Mouse (Mus musculus) megakaryocyte progenitor cell, adult 5-6 weeks (primary cell): Measurements from ENCODE around the gene Ddx50. TPM values are rescaled to one million over a fixed set of nuclear protein-coding genes. Genes with fewer than 3 reads are reported as not detected.
"Not testable (repeated sequence)": the region's sequence is repeated elsewhere in the genome, so short reads cannot be mapped to it uniquely, and the experiment has no call there.

ENCODE experiments used
- ATAC-seq: replicated peaks from 2 replicates; pipeline ENCODE4 v1.8.0; 2016; ENCODE audit warnings: mild to moderate bottlenecking, moderate TSS enrichment, inconsistent platforms; ENCODE audit not compliant: poor library complexity
- total RNA-seq, 2 experiments: library from RNA; stranded (forward) in 1 of 2; stranded (reverse) in 1 of 2; fragments of 157-497, 149-512 nt in 1 of 2; fragments of 200-1000 nt in 1 of 2; gene quantifications; 2 replicates each; pipeline versions ENCODE4 v1.2.3 to v1.2.4; 2015 to 2017

Ddx50 gene
- total RNA-seq, 2 experiments from 2014 or later = 98.4 to 121 TPM

DNA sequence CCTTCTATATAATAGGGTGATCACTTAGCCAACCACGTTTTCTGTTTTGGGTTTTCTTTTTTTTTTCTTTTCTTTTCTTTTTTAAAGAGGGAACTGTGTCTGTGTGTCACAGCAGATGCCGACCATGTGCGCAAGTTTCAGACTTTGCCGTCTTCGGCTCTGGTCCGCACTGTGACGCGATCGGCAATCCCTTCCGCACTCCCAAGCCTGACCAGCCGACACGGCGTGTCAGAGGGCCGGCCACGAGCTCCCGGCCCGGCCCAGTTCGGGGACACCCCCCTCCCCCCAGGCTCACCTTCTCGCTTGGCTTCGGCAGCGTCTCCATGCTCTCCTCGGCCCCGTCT is 49.2 kb downstream of the Ddx50 start:
- ATAC-seq = peak; percentile 45

DNA sequence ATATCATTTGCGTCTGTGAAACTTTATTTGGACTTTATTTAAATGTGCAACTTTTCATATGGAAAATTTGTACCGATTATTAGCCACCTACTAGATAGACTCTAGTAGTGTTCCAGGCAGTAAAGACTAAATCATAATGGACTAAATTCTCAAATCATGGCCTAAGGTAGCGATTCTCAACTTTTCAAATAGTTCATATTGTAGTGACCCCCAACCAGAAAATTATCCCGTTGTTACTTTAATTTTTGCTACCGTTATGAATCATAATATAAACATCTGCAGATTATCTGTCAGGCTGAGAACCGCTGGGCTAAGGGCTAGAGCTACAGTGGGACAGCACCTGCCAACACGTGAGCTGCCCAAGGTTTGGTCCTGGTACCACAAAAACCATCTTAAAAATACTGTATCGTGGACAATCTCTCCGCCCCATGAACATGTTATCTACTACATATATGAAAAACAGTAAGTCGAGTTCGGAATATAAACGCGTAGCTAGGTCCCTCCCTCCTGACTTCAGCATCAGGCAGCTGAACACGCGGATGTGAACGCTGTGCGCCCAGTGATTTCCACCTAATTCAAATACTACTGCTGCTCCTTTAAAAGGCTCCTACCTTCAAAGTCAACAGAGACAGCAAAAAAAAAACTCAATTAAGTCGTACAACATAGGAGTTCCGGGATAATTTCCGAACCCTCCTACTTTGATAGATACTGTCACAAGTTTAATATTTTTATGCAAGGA is 49.8 kb downstream of the Ddx50 start:
- ATAC-seq = peak; percentile 16

DNA sequence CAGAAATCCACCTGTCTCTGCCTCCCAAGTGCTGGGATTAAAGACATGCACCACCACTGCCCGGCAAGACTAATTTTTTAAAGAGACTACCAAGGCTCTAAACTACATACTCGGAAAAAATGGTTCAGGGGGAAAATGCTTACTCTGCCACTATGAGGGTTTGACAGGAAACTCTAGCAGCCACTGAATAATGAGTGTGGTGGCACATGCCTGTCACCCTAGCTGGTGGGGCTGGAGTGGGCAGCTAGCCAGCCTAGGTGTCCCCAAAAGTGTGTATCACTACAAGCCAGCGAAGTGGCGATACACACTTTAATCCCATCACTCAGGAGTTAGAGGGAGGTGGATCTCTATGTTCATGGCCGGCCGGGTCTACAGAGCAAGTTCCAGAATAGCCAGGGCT is 51.0 kb downstream of the Ddx50 start:
- ATAC-seq = no peak

DNA sequence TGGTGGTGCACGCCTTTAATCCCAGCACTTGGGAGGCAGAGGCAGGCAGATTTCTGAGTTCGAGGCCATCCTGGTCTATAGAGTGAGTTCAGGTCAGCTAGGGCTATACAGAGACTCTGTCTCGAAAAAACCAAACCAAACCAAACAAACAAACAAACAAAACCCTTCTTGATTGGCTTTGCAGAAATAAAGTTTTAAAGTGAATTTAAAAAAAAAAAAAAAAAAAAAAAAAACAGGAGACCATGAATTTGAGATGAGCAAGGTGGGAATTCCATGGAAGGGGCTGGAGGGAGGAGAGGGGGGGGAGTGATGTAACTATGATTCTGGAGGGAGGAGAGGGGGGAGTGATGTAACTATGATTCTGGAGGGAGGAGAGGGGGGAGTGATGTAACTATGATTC is 51.7 kb downstream of the Ddx50 start:
- not testable (repeated sequence) for ATAC-seq

DNA sequence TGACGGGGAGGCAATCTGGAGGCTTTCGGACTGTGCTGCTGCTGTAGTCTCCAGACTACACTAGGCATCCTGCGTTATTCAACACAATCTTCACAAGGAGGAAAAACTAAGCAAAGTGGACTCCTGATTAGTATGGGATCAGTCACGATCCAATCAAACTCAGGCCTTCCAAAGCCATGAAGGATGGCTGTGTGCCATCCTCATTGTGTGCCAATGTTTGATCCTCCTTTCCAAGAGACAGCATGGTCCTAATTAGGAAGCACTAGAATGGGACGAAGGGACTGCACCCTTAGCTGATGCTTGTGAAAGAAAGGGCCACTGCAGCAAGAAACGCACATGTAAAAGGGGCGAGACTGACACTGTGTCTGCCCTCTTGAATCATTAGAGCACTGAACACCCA is 58.5 kb downstream of the Ddx50 start:
- no peak for ATAC-seq

DNA sequence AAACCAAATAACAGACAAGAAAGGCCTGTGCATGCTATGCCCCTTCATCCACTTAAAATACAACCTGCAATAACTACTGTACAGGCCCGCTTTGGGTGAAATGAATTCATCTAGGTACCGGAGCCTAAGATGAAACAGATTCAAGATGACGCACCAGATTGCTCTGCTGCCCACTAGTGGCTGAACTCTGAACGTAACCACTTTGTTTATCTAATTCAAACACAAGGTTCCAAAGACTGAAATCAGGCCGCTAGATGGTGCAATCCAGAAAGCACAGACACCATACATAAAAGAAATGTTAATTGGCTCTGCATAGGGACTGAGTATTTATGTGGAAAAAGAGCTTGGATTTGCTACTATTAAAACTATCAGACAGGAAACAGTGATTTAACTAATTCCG is 60.8 kb downstream of the Ddx50 start:
- peak; percentile 98 for ATAC-seq

DNA sequence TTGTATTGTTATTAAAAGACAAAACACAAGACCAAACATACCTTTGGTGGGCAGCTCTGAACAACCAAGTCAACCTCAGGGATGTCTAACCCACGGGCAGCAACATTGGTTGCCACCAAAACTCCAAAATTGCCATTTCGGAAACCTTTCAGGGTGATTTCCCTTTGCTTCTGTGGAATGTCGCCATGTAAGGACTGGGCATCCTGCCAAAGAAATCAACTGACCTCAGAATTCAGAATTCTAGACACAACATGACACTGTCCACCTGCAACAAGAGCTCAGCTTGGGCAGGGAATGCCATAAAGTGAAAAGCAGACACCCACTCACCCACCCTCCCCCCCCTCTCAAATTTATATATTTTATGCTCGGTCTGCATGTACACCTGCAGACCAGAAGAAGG is 62.4 kb downstream of the Ddx50 start:
- no peak for ATAC-seq

DNA sequence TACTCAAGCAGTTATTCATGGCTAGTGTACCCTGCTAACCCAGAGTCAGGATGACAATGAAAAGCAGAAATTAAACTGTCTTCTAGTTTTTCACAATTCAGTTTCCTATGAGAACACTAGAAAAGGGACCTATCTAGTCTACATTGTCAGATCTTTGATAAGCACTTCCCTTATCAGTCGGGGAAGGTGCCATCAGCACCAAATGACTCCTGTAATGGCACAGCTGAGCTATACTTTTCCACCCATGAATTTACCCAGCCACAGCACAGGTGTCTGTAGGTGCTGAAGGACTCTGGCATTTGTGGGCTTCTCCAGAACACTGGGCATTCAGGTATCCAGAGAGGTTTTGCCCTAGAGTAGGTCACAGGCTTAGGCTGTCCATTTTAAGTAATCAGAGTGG is 67.8 kb downstream of the Ddx50 start:
- ATAC-seq = no peak

DNA sequence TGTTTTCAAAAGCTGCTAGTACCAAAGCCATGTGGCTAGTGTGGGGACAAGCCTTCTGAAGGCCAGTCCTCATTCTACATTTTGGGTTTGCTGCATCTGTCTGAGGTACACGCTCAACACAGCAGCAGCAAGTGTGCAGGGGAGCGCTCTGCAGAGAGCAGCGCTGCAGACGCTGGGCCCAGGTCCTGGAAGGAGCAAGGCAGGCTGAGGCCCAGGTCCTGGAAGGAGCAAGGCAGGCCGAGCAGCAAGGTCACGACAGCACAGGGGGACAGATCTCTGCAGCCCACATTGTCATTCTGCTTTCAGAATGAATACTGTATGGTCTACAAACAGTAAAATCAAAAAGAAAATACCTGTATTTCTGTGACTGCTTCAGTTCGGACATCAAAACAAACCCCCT is 68.3 kb downstream of the Ddx50 start:
- ATAC-seq = no peak

DNA sequence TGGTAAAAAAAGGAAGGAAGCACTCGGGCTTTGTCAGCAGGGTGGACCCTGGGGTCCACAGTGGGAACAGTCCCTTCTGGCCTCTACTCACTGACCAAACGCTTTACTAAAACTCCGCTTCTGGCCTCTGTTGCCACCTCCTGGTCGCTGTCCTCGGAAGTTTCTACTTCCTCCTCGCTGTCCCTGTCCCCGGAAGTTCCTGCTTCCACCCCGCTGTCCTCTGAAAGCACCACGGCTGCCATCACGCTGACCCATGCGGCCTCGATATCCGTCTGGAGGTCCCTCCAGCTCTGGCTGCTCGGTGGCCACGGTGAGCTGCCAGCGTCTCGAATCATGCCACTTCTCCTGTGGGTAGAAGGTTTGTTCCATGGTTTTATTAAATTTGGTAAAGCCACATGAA is 68.8 kb downstream of the Ddx50 start:
- ATAC-seq = no peak

DNA sequence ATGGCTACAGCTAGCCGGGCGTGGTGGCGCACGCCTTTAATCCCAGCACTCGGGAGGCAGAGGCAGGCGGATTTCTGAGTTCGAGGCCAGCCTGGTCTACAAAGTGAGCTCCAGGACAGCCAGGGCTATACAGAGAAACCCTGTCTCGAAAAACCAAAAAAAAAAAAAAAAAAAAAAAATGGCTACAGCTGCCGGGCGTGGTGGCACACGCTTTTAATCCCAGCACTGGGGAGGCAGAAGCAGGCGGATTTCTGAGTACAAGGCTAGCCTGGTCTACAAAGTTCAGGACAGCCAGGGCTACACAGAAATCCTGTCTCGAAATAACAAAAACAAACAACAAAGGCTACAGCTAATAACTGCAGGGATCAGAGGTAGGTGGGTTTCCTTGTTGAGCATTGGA is 71.9 kb downstream of the Ddx50 start:
- not testable (repeated sequence) for ATAC-seq

DNA sequence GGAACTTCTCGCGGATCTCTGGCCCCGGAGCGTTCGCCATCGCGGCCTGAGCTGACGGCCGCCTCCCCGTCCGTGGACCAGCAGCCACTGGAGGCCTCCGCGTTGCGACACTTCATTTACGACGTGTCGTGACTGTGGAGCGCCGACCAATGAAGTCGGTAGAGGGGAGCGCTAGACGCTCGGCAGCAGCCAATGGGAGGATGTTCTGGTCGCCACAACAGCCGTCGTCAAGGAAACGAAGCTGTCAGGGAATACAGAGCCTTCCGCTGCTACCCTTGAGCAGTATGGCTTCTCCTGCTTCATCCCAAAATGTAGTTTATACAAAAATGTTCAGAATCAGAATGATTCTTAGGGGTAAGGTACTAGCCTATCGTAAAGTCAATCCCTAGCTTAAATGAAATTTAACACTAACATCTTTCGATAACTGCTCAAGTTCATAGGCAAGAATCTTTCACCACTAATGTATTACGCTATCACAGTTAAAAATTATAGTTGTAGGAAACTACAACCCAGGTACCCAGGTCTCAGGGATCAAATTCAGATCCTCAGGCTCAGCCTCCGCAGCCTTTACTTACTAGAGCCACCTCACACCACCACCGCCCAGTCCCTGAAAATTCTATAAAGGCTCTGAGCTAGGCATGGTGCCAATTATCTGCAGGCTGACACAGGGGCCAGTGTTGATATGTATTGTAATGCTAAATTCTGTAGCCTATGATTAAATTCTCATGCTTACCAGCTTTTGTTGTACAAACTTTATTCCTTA is 72.5 kb downstream of the Ddx50 start, which contains the start of gene Kif1bp:
TSS of gene Kif1bp (minus strand) at position 120 of the 763 bp plus-strand sequence.
- peak; percentile 98 for ATAC-seq

DNA sequence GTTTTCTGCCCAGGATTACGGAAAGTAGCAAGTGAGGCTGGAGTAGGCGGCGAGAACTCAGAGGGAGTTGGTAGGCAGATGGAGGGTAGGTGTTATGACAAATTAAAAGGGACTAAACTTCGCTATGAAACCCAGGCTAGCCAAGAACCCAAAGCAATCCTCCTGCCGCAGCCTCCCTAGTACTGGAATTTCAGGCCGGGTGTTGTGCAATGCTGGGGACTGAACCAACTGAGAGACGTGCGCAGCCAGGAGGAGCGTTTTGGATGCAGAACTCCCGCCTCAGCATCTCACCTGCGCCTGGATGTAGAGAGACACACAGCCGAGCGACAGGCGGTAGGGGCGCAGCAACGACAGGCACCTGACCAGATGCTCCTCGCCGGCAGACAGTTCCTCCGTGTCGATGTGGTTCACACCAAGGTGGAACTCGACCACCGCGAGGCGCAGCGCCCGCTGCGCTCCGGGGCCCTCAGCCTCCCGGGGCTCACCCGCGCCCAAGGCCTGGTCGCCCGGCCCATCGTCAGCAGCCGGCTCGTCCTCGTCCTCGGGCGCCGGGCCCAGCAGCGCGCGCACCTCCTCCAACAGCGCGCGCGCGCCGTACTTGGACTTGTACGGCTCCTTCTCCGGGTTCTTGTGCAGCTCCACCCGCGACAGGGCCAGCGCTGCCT is 73.2 kb downstream of the Ddx50 start:
- peak; percentile 37 for ATAC-seq

DNA sequence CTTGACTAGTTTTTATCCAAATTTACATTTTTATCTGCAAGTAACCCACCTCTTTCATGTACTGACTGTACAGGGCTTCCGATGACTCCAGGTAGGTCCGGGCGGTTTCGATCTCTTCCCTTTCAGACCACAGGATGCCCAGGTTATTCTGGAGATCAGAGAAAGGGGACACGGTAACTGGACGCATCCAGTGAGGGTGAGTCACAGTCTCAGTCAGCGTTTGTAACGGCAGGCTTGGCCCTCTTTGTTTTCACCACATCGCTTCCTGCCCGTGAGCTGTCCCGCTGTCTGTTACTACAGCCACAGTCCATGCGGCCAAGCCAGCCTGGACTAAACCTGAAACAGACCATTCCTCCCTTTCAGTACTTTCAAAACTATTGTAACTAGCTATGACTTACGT is 76.0 kb downstream of the Ddx50 start:
- no peak for ATAC-seq

DNA sequence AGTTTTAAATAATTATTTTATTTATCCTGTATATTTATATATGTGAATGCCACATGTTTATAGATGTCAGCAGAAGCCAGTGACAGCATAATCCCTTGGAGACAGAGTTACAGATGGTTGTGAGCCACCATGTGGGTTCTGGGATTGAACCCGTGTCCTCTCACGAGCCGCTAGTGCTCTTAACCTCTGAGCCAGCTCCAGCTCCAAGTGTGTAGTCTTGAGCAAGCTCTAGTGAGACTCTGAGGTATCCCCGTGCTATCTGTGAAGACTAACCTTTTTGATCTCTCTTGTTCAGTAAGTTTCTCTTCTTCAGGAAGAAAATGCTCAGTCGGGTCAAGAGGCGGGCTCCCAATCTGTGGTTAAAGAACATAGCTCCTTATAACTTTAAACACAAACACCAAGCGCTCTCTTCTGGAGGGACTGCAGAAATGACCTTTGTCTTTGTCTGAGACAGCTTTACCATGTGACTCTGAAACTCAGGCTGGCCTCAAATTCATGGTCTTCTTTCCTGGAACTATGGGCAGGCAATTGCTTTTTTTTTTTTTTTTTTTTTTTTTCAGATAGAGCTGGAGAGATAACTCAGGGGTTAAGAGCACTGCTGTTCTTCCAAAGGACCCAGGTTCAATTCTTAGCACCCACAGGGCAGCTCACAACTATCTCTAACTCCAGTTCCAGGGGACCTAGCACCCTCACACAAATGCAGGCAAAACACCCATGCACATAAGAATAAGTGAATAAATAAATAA is 80.7 kb downstream of the Ddx50 start:
- peak; percentile 66 for ATAC-seq

DNA sequence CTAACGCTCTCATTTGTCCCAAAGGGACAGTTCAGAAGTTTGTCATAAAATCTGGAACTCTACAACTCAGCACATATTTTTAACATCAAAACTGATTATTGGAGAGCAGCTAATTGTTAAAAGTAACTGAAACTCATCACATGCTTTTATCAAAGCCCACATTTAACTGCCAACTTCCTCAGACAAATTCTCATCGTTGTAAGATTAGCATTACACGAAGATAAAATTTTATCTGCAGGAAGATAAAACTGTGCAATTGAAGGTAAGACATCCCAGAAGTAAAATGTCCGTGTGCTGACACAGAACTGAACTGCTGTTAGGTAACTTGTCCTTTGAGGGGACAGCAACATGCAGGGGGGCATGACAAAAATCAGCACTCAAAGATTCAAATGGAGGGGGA is 82.2 kb downstream of the Ddx50 start:
- no peak for ATAC-seq

Other genes starting within 250 kb of the Ddx50 start
- gene Hkdc1, start 228.7 kb downstream of the Ddx50 start, total RNA-seq (2015) = not detected in 2 replicates
- not detected in 2 replicates for gene Hkdc1, start 228.7 kb downstream of the Ddx50 start, total RNA-seq (2017)
- 1.6 and 2.0 TPM in 2 replicates for gene 4930507D05Rik, start 201.7 kb downstream of the Ddx50 start, total RNA-seq (2015)
- 1.1 and 2.0 TPM in 2 replicates for gene 4930507D05Rik, start 201.7 kb downstream of the Ddx50 start, total RNA-seq (2017)
- gene Supv3l1, start 201.5 kb downstream of the Ddx50 start, total RNA-seq (2015) = 38.1 and 47.5 TPM in 2 replicates
- gene Supv3l1, start 201.5 kb downstream of the Ddx50 start, total RNA-seq (2017) = 41.8 and 46.6 TPM in 2 replicates
- gene Vps26a, start 164.4 kb downstream of the Ddx50 start, total RNA-seq (2015) = 64.3 and 75.4 TPM in 2 replicates
- 78.1 and 84.2 TPM in 2 replicates for gene Vps26a, start 164.4 kb downstream of the Ddx50 start, total RNA-seq (2017)
- 4,537 and 5,213 TPM in 2 replicates for gene Srgn, start 123.8 kb downstream of the Ddx50 start, total RNA-seq (2015)
- 2,549 and 3,020 TPM in 2 replicates for gene Srgn, start 123.8 kb downstream of the Ddx50 start, total RNA-seq (2017)
- 18.7 and 26.5 TPM in 2 replicates for gene Kif1bp, start 72.8 kb downstream of the Ddx50 start, total RNA-seq (2015)
- gene Kif1bp, start 72.8 kb downstream of the Ddx50 start, total RNA-seq (2017) = 14.8 and 19.4 TPM in 2 replicates
- gene Ddx21, start 48.9 kb downstream of the Ddx50 start, total RNA-seq (2015) = 115 and 119 TPM in 2 replicates
- 148 and 187 TPM in 2 replicates for gene Ddx21, start 48.9 kb downstream of the Ddx50 start, total RNA-seq (2017)
- gene Stox1, start 74.9 kb upstream of the Ddx50 start, total RNA-seq (2015) = 0.90 and 0.99 TPM in 2 replicates
- gene Stox1, start 74.9 kb upstream of the Ddx50 start, total RNA-seq (2017) = 0.81 and 1.00 TPM in 2 replicates
- gene Ccar1, start 141.1 kb upstream of the Ddx50 start, total RNA-seq (2015) = 123 and 174 TPM in 2 replicates
- 101 and 138 TPM in 2 replicates for gene Ccar1, start 141.1 kb upstream of the Ddx50 start, total RNA-seq (2017)